Mouse (Mus musculus): Measurements from ENCODE around the gene Arhgef26. TPM values are rescaled to one million over a fixed set of nuclear protein-coding genes. Genes with fewer than 3 reads are reported as not detected.
A peak's percentile ranks its signal among the peaks of the same experiment; 100 is the strongest.

The Arhgef26 gene
- polyA plus RNA-seq, 1 experiment from 2014 or later: 10.9 TPM

DNA sequence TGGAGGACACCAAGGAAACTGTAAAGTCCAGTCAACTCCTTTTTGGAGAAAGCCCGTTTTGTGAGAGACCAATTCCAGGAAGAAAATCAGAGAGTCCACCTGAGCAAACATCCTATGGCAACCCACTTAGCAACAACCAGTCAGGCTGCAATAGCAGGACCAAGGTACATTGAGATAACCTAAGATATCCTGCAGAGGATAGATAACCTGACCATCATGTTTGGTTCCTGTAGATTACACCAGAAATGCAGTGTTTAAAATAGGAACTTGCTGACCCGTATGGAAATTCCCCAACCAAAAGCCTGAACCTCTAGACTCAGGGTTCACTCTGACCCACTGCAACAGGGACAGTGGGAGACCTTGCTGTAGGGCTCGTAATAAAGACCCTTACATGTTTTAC is 126.1 kb downstream of the Arhgef26 start:
- Histone ChIP-seq H3K4me2 (replicated peaks; ENCODE audit: low read depth, low read length) (no peak overlapping the region), H3K9ac (replicated peaks; ENCODE audit: low read depth, low read length) (no peak overlapping the region), H3K27ac (ENCODE audit: low read length) (no peak overlapping the region), H3K36me3 (ENCODE audit: control insufficient read depth, insufficient read depth, low read length) (peaks cover 55% of the 10 kb centered on the region), H3K4me1 (ENCODE audit: control insufficient read depth, insufficient read depth, low read length) (no peaks in the 10 kb centered on the region), H3K9me3 (ENCODE audit: control insufficient read depth, low read depth, low read length) (no peaks in the 10 kb centered on the region), H3K4me3 (ENCODE audit: low read depth, low read length) (no peak overlapping the region), H3K27me3 (ENCODE audit: control insufficient read depth, insufficient read depth, low read length) (no peaks in the 10 kb centered on the region)
- WGBS: 69% methylated on average over 3 of the region's 3 CpGs
- no peak for ATAC-seq (ENCODE audit: insufficient number of reproducible peaks, insufficient read depth, low FRiP score, low read depth)

- H3K4me1 ChIP-seq (ENCODE audit: control insufficient read depth, insufficient read depth, low read length): no peaks in the 10 kb centered on the region
- no peak overlapping the region for H3K4me3 ChIP-seq (ENCODE audit: low read depth, low read length)
- no peaks in the 10 kb centered on the region for H3K9me3 ChIP-seq (ENCODE audit: control insufficient read depth, low read depth, low read length)
- no peak overlapping the region for H3K27ac ChIP-seq (ENCODE audit: low read length)
- no peak overlapping the region for H3K9ac ChIP-seq (replicated peaks; ENCODE audit: low read depth, low read length)
- H3K27me3 ChIP-seq (ENCODE audit: control insufficient read depth, insufficient read depth, low read length): no peaks in the 10 kb centered on the region
- no peak for ATAC-seq (ENCODE audit: insufficient number of reproducible peaks, insufficient read depth, low FRiP score, low read depth)
- peaks cover 67% of the 10 kb centered on the region for H3K36me3 ChIP-seq (ENCODE audit: control insufficient read depth, insufficient read depth, low read length)
- WGBS: 87% methylated on average over 1 of the region's 1 CpGs
- H3K4me2 ChIP-seq (replicated peaks; ENCODE audit: low read depth, low read length): no peak overlapping the region
These were observed 132.0 kb downstream of the Arhgef26 start for GRCm38 (mm10) chr3:62470179-62470578.

DNA sequence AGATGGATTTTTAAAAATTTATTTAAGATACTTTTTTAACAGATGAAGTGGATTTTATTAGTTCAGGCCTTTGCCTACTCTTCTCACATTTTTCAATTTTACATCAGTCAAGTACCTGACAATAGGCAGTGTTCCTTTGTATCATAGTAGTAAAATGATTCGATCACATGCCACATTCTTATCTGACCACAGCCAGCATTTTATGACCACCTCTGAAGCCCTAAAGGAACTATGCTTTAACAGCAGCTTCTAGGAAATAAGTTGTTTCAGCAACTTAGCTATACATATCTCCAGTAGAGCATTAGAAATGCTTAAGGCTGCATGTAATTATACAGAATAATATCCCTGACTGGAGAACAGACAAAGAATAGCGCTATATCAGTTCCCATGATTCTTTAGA is 146.2 kb downstream of the Arhgef26 start:
- Histone ChIP-seq H3K27me3 (ENCODE audit: control insufficient read depth, insufficient read depth, low read length) (no peaks in the 10 kb centered on the region), H3K36me3 (ENCODE audit: control insufficient read depth, insufficient read depth, low read length) (peaks cover 41% of the 10 kb centered on the region), H3K4me1 (ENCODE audit: control insufficient read depth, insufficient read depth, low read length) (no peaks in the 10 kb centered on the region), H3K27ac (ENCODE audit: low read length) (no peak overlapping the region), H3K9me3 (ENCODE audit: control insufficient read depth, low read depth, low read length) (no peaks in the 10 kb centered on the region), H3K4me2 (replicated peaks; ENCODE audit: low read depth, low read length) (no peak overlapping the region), H3K4me3 (ENCODE audit: low read depth, low read length) (no peak overlapping the region), H3K9ac (replicated peaks; ENCODE audit: low read depth, low read length) (no peak overlapping the region)
- no peak for ATAC-seq (ENCODE audit: insufficient number of reproducible peaks, insufficient read depth, low FRiP score, low read depth)
- 92% methylated on average over 2 of the region's 2 CpGs for WGBS

DNA sequence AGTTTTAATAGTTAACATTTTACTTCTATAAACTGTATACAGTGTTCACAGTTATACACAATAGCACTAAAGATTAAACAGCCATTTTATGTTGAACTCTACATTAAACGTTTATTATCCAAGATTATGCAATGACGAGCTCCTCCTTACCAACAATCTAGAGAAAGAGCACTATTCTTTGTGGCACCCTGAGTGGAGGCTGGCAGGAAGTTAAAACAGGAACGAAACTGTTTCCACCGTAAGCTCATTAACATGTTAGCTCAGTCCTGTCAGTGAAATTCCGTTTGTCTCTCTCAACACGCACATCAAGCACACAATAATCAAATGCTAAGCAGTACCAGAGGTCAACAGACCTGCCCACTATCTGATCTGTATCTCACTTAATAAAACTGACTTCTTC is 154.4 kb downstream of the Arhgef26 start:
- no peak overlapping the region for H3K4me2 ChIP-seq (replicated peaks; ENCODE audit: low read depth, low read length)
- H3K9ac ChIP-seq (replicated peaks; ENCODE audit: low read depth, low read length): no peak overlapping the region
- H3K9me3 ChIP-seq (ENCODE audit: control insufficient read depth, low read depth, low read length): no peaks in the 10 kb centered on the region
- H3K27me3 ChIP-seq (ENCODE audit: control insufficient read depth, insufficient read depth, low read length): no peaks in the 10 kb centered on the region
- H3K27ac ChIP-seq (ENCODE audit: low read length): no peak overlapping the region
- peaks cover 52% of the 10 kb centered on the region for H3K36me3 ChIP-seq (ENCODE audit: control insufficient read depth, insufficient read depth, low read length)
- ATAC-seq (ENCODE audit: insufficient number of reproducible peaks, insufficient read depth, low FRiP score, low read depth): no peak
- H3K4me1 ChIP-seq (ENCODE audit: control insufficient read depth, insufficient read depth, low read length): no peaks in the 10 kb centered on the region
- H3K4me3 ChIP-seq (ENCODE audit: low read depth, low read length): no peak overlapping the region
- 84% methylated on average over 6 of the region's 6 CpGs for WGBS

DNA sequence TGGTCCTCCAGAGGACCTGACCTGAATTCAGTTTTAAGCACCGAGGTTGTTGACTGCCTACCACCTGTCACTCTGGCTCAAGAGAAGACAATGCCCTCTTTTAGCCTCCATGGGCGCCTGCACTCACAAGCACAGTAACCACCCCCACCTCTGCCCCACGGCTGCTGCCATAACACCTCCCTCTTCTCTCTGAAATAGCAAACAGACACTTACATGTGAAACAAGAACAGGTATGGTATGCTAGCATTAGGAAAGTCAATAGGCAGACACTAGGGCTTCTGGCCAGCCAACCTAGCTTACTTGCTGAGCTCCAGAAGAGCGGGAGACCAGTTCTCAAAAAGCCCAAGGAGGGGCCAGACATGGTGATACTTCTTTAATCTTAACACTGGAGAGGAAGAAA is 161.2 kb downstream of the Arhgef26 start:
- no peak for ATAC-seq (ENCODE audit: insufficient number of reproducible peaks, insufficient read depth, low FRiP score, low read depth)
- WGBS: 83% methylated on average over 4 of the region's 4 CpGs
- H3K4me1 ChIP-seq (ENCODE audit: control insufficient read depth, insufficient read depth, low read length): no peaks in the 10 kb centered on the region
- no peaks in the 10 kb centered on the region for H3K9me3 ChIP-seq (ENCODE audit: control insufficient read depth, low read depth, low read length)
- H3K4me2 ChIP-seq (replicated peaks; ENCODE audit: low read depth, low read length): no peak overlapping the region
- no peak overlapping the region for H3K4me3 ChIP-seq (ENCODE audit: low read depth, low read length)
- no peaks in the 10 kb centered on the region for H3K27me3 ChIP-seq (ENCODE audit: control insufficient read depth, insufficient read depth, low read length)
- peaks cover 37% of the 10 kb centered on the region for H3K36me3 ChIP-seq (ENCODE audit: control insufficient read depth, insufficient read depth, low read length)
- no peak overlapping the region for H3K9ac ChIP-seq (replicated peaks; ENCODE audit: low read depth, low read length)
- H3K27ac ChIP-seq (ENCODE audit: low read length): no peak overlapping the region

DNA sequence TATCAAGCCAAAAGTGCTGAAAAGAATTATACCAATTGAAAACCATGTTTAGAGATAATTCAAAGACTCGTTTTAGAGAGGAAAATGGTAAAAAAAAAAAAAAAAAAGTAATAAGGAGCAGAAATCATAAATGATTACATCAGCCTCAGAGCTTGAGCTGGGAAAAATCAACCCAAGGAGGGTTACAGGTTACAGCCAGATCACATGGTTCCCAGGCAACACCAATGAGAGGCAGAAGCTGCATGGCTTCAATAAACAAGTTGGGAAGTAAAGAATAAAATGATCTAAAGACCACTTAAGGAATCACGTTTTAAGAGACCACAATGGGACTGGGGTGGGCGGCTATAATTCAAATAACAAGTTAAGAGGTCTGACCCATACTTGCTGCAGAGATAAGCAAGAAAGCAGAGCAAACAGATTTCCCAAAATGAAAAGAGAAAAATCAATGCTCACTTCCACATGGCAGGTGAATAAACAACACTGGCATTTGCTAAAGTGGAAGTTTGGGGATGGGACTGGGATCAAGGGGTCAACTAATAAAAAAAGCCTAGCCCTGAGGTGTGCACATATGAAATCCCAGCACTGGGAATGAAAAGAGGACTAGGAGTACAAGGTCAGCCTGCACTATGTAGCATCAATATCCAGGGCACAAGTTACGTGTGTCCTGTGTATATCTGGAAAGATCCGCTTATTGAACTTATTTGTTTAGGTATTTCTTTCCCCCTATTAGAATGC is 167.2 kb downstream of the Arhgef26 start:
- Histone ChIP-seq H3K9me3 (ENCODE audit: control insufficient read depth, low read depth, low read length) (no peaks in the 10 kb centered on the region), H3K36me3 (ENCODE audit: control insufficient read depth, insufficient read depth, low read length) (peaks cover 10% of the 10 kb centered on the region), H3K4me1 (ENCODE audit: control insufficient read depth, insufficient read depth, low read length) (peaks cover 12% of the 10 kb centered on the region), H3K9ac (replicated peaks; ENCODE audit: low read depth, low read length) (no peak overlapping the region; the same call in 1 of the 2 replicates), H3K4me3 (ENCODE audit: low read depth, low read length) (peak overlapping the region; percentile 71), H3K27ac (ENCODE audit: low read length) (no peak overlapping the region), H3K4me2 (replicated peaks; ENCODE audit: low read depth, low read length) (peak overlapping the region; percentile 62), H3K27me3 (ENCODE audit: control insufficient read depth, insufficient read depth, low read length) (no peaks in the 10 kb centered on the region)
- WGBS: 56% methylated on average over 5 of the region's 5 CpGs
- no peak for ATAC-seq (ENCODE audit: insufficient number of reproducible peaks, insufficient read depth, low FRiP score, low read depth)

GRCm38 (mm10) chr3:62506488-62507205 is 168.5 kb downstream of the Arhgef26 start, which contains the start of gene Dhx36:
Dhx36 (minus strand) TSS chr3:62507004.
- peaks cover 12% of the 10 kb centered on the region for H3K4me1 ChIP-seq (ENCODE audit: control insufficient read depth, insufficient read depth, low read length)
- peak within 1 kb of the TSS; percentile 62 for H3K4me2 ChIP-seq (replicated peaks; ENCODE audit: low read depth, low read length)
- peak within 1 kb of the TSS; percentile 94 for H3K27ac ChIP-seq (ENCODE audit: low read length)
- H3K9me3 ChIP-seq (ENCODE audit: control insufficient read depth, low read depth, low read length): no peaks in the 10 kb centered on the region
- WGBS: under 1% methylated on average over 66 of the region's 66 CpGs
- H3K4me3 ChIP-seq (ENCODE audit: low read depth, low read length): peak within 1 kb of the TSS; percentile 71
- H3K27me3 ChIP-seq (ENCODE audit: control insufficient read depth, insufficient read depth, low read length): no peaks in the 10 kb centered on the region
- ATAC-seq (ENCODE audit: insufficient number of reproducible peaks, insufficient read depth, low FRiP score, low read depth): peak; percentile 98
- H3K9ac ChIP-seq (replicated peaks; ENCODE audit: low read depth, low read length): peak within 1 kb of the TSS; percentile 90
- H3K36me3 ChIP-seq (ENCODE audit: control insufficient read depth, insufficient read depth, low read length): no peaks in the 10 kb centered on the region; the same call in 1 of the 2 replicates

DNA sequence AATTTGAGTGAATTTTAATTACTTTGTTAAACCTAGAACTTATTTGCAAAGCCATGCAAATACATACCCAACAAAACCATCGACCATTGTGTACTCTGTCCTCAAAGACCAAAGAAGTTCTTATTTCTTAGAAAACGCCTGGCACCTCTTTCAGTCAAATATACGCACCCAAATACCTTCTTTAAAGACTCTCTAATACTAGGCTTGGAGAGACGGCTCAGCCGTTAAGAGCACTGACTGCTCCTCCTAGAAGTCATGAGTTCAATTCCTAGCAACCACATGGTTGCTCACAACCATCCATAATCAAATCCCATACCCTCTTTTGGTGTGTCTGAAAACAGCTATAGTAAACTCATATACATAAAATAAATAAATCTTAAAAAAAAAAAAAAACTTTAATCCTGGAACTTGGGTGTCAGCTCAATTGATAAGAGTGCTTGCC is 169.1 kb downstream of the Arhgef26 start:
- H3K4me1 ChIP-seq (ENCODE audit: control insufficient read depth, insufficient read depth, low read length): peaks cover 12% of the 10 kb centered on the region

More for the DNA sequence above, 169.1 kb downstream of the Arhgef26 start:
- 43% methylated on average over 5 of the region's 5 CpGs for WGBS
- Histone ChIP-seq H3K27me3 (ENCODE audit: control insufficient read depth, insufficient read depth, low read length) (no peaks in the 10 kb centered on the region), H3K4me2 (replicated peaks; ENCODE audit: low read depth, low read length) (peak overlapping the region; percentile 43), H3K9ac (replicated peaks; ENCODE audit: low read depth, low read length) (peak overlapping the region; percentile 90; the same call in 1 of the 2 replicates), H3K27ac (ENCODE audit: low read length) (no peak overlapping the region), H3K4me3 (ENCODE audit: low read depth, low read length) (peak overlapping the region; percentile 71), H3K9me3 (ENCODE audit: control insufficient read depth, low read depth, low read length) (no peaks in the 10 kb centered on the region), H3K36me3 (ENCODE audit: control insufficient read depth, insufficient read depth, low read length) (no peaks in the 10 kb centered on the region)
- ATAC-seq (ENCODE audit: insufficient number of reproducible peaks, insufficient read depth, low FRiP score, low read depth): no peak

Measured in stomach, embryonic 14.5 days (tissue).